Mouse (Mus musculus) heart, embryonic 16.5 days (tissue): ENCODE measurements around the gene Armcx4. TPM values are rescaled to one million over a fixed set of nuclear protein-coding genes. Genes with fewer than 3 reads are reported as not detected.

Experiments used
- ATAC-seq: fragments of 200-750 bp; cut with Nextera tagmentation; replicated peaks from 2 replicates; pipeline ENCODE4 v1.8.0; 2017; ENCODE audit warnings: moderate number of reproducible peaks; ENCODE audit not compliant: insufficient read depth, low FRiP score; ENCODE audit errors: extremely low read depth
- H3K27ac ChIP-seq: fragments of 300-500 bp; sonication (generic); 2 replicates; pipeline ENCODE4 v1.5.1; 2014; ENCODE audit warnings: mild to moderate bottlenecking, low read length, control low read depth, moderate library complexity
- H3K27me3 ChIP-seq: fragments of 300-500 bp; sonication (generic); 2 replicates; pipeline ENCODE4 v1.6.1; 2014; ENCODE audit warnings: low read length, mixed read lengths; ENCODE audit not compliant: control insufficient read depth, insufficient read depth
- H3K36me3 ChIP-seq: fragments of 300-500 bp; sonication (generic); 2 replicates; pipeline ENCODE4 v1.6.1; 2014; ENCODE audit not compliant: control insufficient read depth, insufficient read depth
- H3K4me1 ChIP-seq: fragments of 300-500 bp; sonication (generic); 2 replicates; pipeline ENCODE4 v1.6.1; 2014; ENCODE audit warnings: low read length, mixed read lengths; ENCODE audit not compliant: control insufficient read depth, insufficient read depth
- H3K4me2 ChIP-seq: fragments of 300-500 bp; sonication (generic); 2 replicates; pipeline ENCODE4 v1.6.1; 2014; ENCODE audit warnings: low read depth, mild to moderate bottlenecking, control low read depth, low read length
- H3K4me3 ChIP-seq: fragments of 300-500 bp; sonication (generic); 2 replicates; pipeline ENCODE4 v1.5.1; 2014; ENCODE audit warnings: mild to moderate bottlenecking, control low read depth, low read length
- H3K9ac ChIP-seq: fragments of 300-500 bp; sonication (generic); 2 replicates; pipeline ENCODE4 v1.6.1; 2014; ENCODE audit warnings: low read length, control low read depth
- H3K9me3 ChIP-seq: fragments of 300-500 bp; sonication (generic); replicated peaks from 2 replicates; pipeline ENCODE4 v1.6.1; 2016; ENCODE audit warnings: low read length; ENCODE audit not compliant: control insufficient read depth
- WGBS: fragments of 180-500 bp; shearing (Covaris S2); extraction: QIAGEN DNeasy Blood & Tissue Kit; methylation state at CpG from one replicate; pipeline ENCODE4 v1.1.7; 2014; 5-methylcytosine and 5-hydroxymethylcytosine counted together
- polyA plus RNA-seq: library from polyadenylated mRNA; unstranded; fragments of >200 nt; fragmentation: Nextera tagmentation; extraction: Ambion mirVana; gene quantifications from 2 replicates; pipeline ENCODE4 v1.2.1, GENCODE M21; 2015

The Armcx4 gene
- polyA plus RNA-seq, 1 experiment from 2014 or later, result 3.1 TPM

GRCm38 (mm10) chrX:134729778-134730177 lies 43.5 kb downstream of the Armcx4 start:
- 42% methylated on average over 4 of the region's 4 CpGs for WGBS
- H3K4me1 ChIP-seq, result no peaks in the 10 kb centered on the region

GRCm38 (mm10) chrX:134737796-134738195 lies 51.5 kb downstream of the Armcx4 start:
- no peak overlapping the region for H3K4me2 ChIP-seq
- H3K36me3 ChIP-seq, result no peaks in the 10 kb centered on the region
- 94% methylated on average over 1 of the region's 1 CpGs for WGBS
- no peak overlapping the region for H3K4me3 ChIP-seq
- H3K9me3 ChIP-seq, result no peaks in the 10 kb centered on the region
- no peak overlapping the region for H3K9ac ChIP-seq
- no peak overlapping the region for H3K27ac ChIP-seq
- ATAC-seq, result no peak
- H3K4me1 ChIP-seq, result no peaks in the 10 kb centered on the region
- H3K27me3 ChIP-seq, result no peaks in the 10 kb centered on the region

More at GRCm38 (mm10) chrX:134729778-134730177, 43.5 kb downstream of the Armcx4 start:
- no peaks in the 10 kb centered on the region for H3K27me3 ChIP-seq
- H3K27ac ChIP-seq, result no peak overlapping the region; the same call in 1 of the 2 replicates
- no peak for ATAC-seq
- H3K4me2 ChIP-seq, result no peak overlapping the region
- no peaks in the 10 kb centered on the region for H3K9me3 ChIP-seq
- no peaks in the 10 kb centered on the region for H3K36me3 ChIP-seq
- no peak overlapping the region for H3K4me3 ChIP-seq
- H3K9ac ChIP-seq, result no peak overlapping the region

GRCm38 (mm10) chrX:134739160-134739559 lies 52.8 kb downstream of the Armcx4 start:
- Histone ChIP-seq H3K4me1 (no peaks in the 10 kb centered on the region), H3K4me2 (no peak overlapping the region), H3K36me3 (no peaks in the 10 kb centered on the region), H3K27me3 (no peaks in the 10 kb centered on the region), H3K27ac (no peak overlapping the region), H3K9me3 (no peaks in the 10 kb centered on the region), H3K4me3 (no peak overlapping the region), H3K9ac (no peak overlapping the region)
- no peak for ATAC-seq
- WGBS, result 59% methylated on average over 4 of the region's 4 CpGs

- ATAC-seq, result no peak
- WGBS, result 62% methylated on average over 5 of the region's 5 CpGs
These were observed 55.5 kb downstream of the Armcx4 start for GRCm38 (mm10) chrX:134741862-134742261.

More at GRCm38 (mm10) chrX:134741862-134742261, 55.5 kb downstream of the Armcx4 start:
- Histone ChIP-seq H3K9ac (no peak overlapping the region), H3K4me2 (no peak overlapping the region), H3K9me3 (no peaks in the 10 kb centered on the region), H3K36me3 (no peaks in the 10 kb centered on the region), H3K27ac (no peak overlapping the region), H3K4me1 (no peaks in the 10 kb centered on the region), H3K4me3 (no peak overlapping the region), H3K27me3 (no peaks in the 10 kb centered on the region)

Other genes with a start within 250 kb of the Armcx4 start
- not detected in 2 replicates for gene Taf7l, start 210.0 kb upstream of the Armcx4 start, polyA plus RNA-seq
- gene Timm8a1, start 144.7 kb upstream of the Armcx4 start, polyA plus RNA-seq, result 80.5 and 81.6 TPM in 2 replicates
- gene Btk, start 102.9 kb upstream of the Armcx4 start, polyA plus RNA-seq, result 0.89 and 1.6 TPM in 2 replicates
- gene Rpl36a, start 100.9 kb upstream of the Armcx4 start, polyA plus RNA-seq, result 172 and 221 TPM in 2 replicates
- gene Gla, start 85.4 kb upstream of the Armcx4 start, polyA plus RNA-seq, result 2.4 and 2.7 TPM in 2 replicates
- gene Hnrnph2, start 85.3 kb upstream of the Armcx4 start, polyA plus RNA-seq, result 118 and 146 TPM in 2 replicates
- gene Armcx1, start 31.4 kb downstream of the Armcx4 start, polyA plus RNA-seq, result 41.8 and 43.7 TPM in 2 replicates
- gene Armcx6, start 64.9 kb downstream of the Armcx4 start, polyA plus RNA-seq, result 15.5 and 16.5 TPM in 2 replicates
- gene Armcx3, start 70.1 kb downstream of the Armcx4 start, polyA plus RNA-seq, result 84.1 and 90.9 TPM in 2 replicates
- gene Armcx2, start 122.7 kb downstream of the Armcx4 start, polyA plus RNA-seq, result 54.2 and 57.4 TPM in 2 replicates